Mouse (Mus musculus): ENCODE data around the gene Nfx1. TPM values are rescaled to one million over a fixed set of nuclear protein-coding genes. Genes with fewer than 3 reads are reported as not detected.

The Nfx1 gene
- polyA plus RNA-seq, 1 experiment from 2014 or later, result 90.2 TPM

GRCm38 (mm10) chr4:41021094-41021493 is 50.4 kb downstream of the Nfx1 start:
- no peaks in the 10 kb centered on the region for H3K9me3 ChIP-seq (replicated peaks)

GRCm38 (mm10) chr4:41026086-41026787 is 55.5 kb downstream of the Nfx1 start:
- 46% methylated on average over 8 of the region's 8 CpGs for WGBS
- no peaks in the 10 kb centered on the region for H3K4me1 ChIP-seq
- no peak overlapping the region for H3K27ac ChIP-seq (replicated peaks)
- H3K4me2 ChIP-seq (replicated peaks), result no peak overlapping the region
- H3K36me3 ChIP-seq, result peaks cover 50% of the 10 kb centered on the region
- H3K9me3 ChIP-seq (replicated peaks), result no peaks in the 10 kb centered on the region
- no peak for ATAC-seq (ENCODE audit: insufficient number of reproducible peaks, low FRiP score, low TSS enrichment, low read depth)
- H3K27me3 ChIP-seq, result no peaks in the 10 kb centered on the region
- no peak overlapping the region for H3K4me3 ChIP-seq (replicated peaks)
- H3K9ac ChIP-seq, result no peak overlapping the region

More at GRCm38 (mm10) chr4:41021094-41021493, 50.4 kb downstream of the Nfx1 start:
- Histone ChIP-seq H3K27me3 (no peaks in the 10 kb centered on the region), H3K27ac (replicated peaks) (no peak overlapping the region), H3K4me2 (replicated peaks) (no peak overlapping the region), H3K9ac (no peak overlapping the region), H3K36me3 (peaks cover 66% of the 10 kb centered on the region), H3K4me1 (no peaks in the 10 kb centered on the region), H3K4me3 (replicated peaks) (no peak overlapping the region)
- 90% methylated on average over 5 of the region's 5 CpGs for WGBS
- ATAC-seq (ENCODE audit: insufficient number of reproducible peaks, low FRiP score, low TSS enrichment, low read depth), result no peak

- Histone ChIP-seq H3K4me2 (replicated peaks) (no peak overlapping the region), H3K27ac (replicated peaks) (no peak overlapping the region), H3K4me3 (replicated peaks) (no peak overlapping the region), H3K36me3 (peaks cover 41% of the 10 kb centered on the region), H3K9ac (no peak overlapping the region), H3K9me3 (replicated peaks) (no peaks in the 10 kb centered on the region), H3K4me1 (no peaks in the 10 kb centered on the region), H3K27me3 (no peaks in the 10 kb centered on the region)
- WGBS, result 85% methylated on average over 3 of the region's 3 CpGs
- no peak for ATAC-seq (ENCODE audit: insufficient number of reproducible peaks, low FRiP score, low TSS enrichment, low read depth)
Measured at GRCm38 (mm10) chr4:41027872-41028271, 57.2 kb downstream of the Nfx1 start.

- no peak for ATAC-seq (ENCODE audit: insufficient number of reproducible peaks, low FRiP score, low TSS enrichment, low read depth)
- no peaks in the 10 kb centered on the region for H3K27me3 ChIP-seq
- no peak overlapping the region for H3K4me2 ChIP-seq (replicated peaks)
- no peaks in the 10 kb centered on the region for H3K9me3 ChIP-seq (replicated peaks)
- H3K27ac ChIP-seq (replicated peaks), result no peak overlapping the region
- H3K9ac ChIP-seq, result no peak overlapping the region
- peaks cover 39% of the 10 kb centered on the region for H3K36me3 ChIP-seq
- WGBS, result 86% methylated on average over 4 of the region's 4 CpGs
- H3K4me1 ChIP-seq, result no peaks in the 10 kb centered on the region
- H3K4me3 ChIP-seq (replicated peaks), result no peak overlapping the region
Measured at GRCm38 (mm10) chr4:41028272-41028671, 57.6 kb downstream of the Nfx1 start.

GRCm38 (mm10) chr4:41029372-41029771 is 58.7 kb downstream of the Nfx1 start:
- Histone ChIP-seq H3K4me2 (replicated peaks) (no peak overlapping the region), H3K36me3 (peaks cover 28% of the 10 kb centered on the region), H3K4me1 (no peaks in the 10 kb centered on the region), H3K9ac (no peak overlapping the region), H3K27me3 (no peaks in the 10 kb centered on the region), H3K9me3 (replicated peaks) (no peaks in the 10 kb centered on the region), H3K4me3 (replicated peaks) (no peak overlapping the region), H3K27ac (replicated peaks) (no peak overlapping the region)
- ATAC-seq (ENCODE audit: insufficient number of reproducible peaks, low FRiP score, low TSS enrichment, low read depth), result no peak
- WGBS, result 89% methylated on average over 5 of the region's 5 CpGs

GRCm38 (mm10) chr4:41031242-41031641 is 60.5 kb downstream of the Nfx1 start:
- Histone ChIP-seq H3K9me3 (replicated peaks) (no peaks in the 10 kb centered on the region), H3K4me3 (replicated peaks) (no peak overlapping the region), H3K4me2 (replicated peaks) (no peak overlapping the region), H3K27ac (replicated peaks) (no peak overlapping the region), H3K27me3 (no peaks in the 10 kb centered on the region), H3K36me3 (peaks cover 12% of the 10 kb centered on the region; the same call in 1 of the 2 replicates), H3K9ac (no peak overlapping the region), H3K4me1 (no peaks in the 10 kb centered on the region)
- 82% methylated on average over 3 of the region's 3 CpGs for WGBS
- no peak for ATAC-seq (ENCODE audit: insufficient number of reproducible peaks, low FRiP score, low TSS enrichment, low read depth)

- Histone ChIP-seq H3K4me1 (no peaks in the 10 kb centered on the region), H3K27ac (replicated peaks) (no peak overlapping the region), H3K4me3 (replicated peaks) (no peak overlapping the region), H3K4me2 (replicated peaks) (no peak overlapping the region), H3K9me3 (replicated peaks) (no peaks in the 10 kb centered on the region), H3K27me3 (no peaks in the 10 kb centered on the region), H3K9ac (no peak overlapping the region), H3K36me3 (no peaks in the 10 kb centered on the region)
- WGBS, result 58% methylated on average over 3 of the region's 3 CpGs
- ATAC-seq (ENCODE audit: insufficient number of reproducible peaks, low FRiP score, low TSS enrichment, low read depth), result no peak
Measured at GRCm38 (mm10) chr4:41037942-41038341, 67.2 kb downstream of the Nfx1 start.

- H3K4me2 ChIP-seq (replicated peaks), result no peak overlapping the region
- no peak for ATAC-seq (ENCODE audit: insufficient number of reproducible peaks, low FRiP score, low TSS enrichment, low read depth)
- WGBS, result 59% methylated on average over 7 of the region's 7 CpGs
Measured at GRCm38 (mm10) chr4:41040983-41041382, 70.3 kb downstream of the Nfx1 start.

GRCm38 (mm10) chr4:41042880-41043279 is 72.2 kb downstream of the Nfx1 start:
- H3K4me1 ChIP-seq, result no peaks in the 10 kb centered on the region
- H3K27ac ChIP-seq (replicated peaks), result no peak overlapping the region
- H3K36me3 ChIP-seq, result no peaks in the 10 kb centered on the region
- no peak overlapping the region for H3K4me3 ChIP-seq (replicated peaks)
- H3K27me3 ChIP-seq, result no peaks in the 10 kb centered on the region
- no peak for ATAC-seq (ENCODE audit: insufficient number of reproducible peaks, low FRiP score, low TSS enrichment, low read depth)
- 74% methylated on average over 12 of the region's 12 CpGs for WGBS
- H3K9me3 ChIP-seq (replicated peaks), result no peaks in the 10 kb centered on the region
- no peak overlapping the region for H3K4me2 ChIP-seq (replicated peaks)
- no peak overlapping the region for H3K9ac ChIP-seq

More at GRCm38 (mm10) chr4:41040983-41041382, 70.3 kb downstream of the Nfx1 start:
- H3K36me3 ChIP-seq, result no peaks in the 10 kb centered on the region
- no peaks in the 10 kb centered on the region for H3K9me3 ChIP-seq (replicated peaks)
- H3K4me1 ChIP-seq, result no peaks in the 10 kb centered on the region
- H3K27me3 ChIP-seq, result no peaks in the 10 kb centered on the region
- H3K9ac ChIP-seq, result no peak overlapping the region
- no peak overlapping the region for H3K4me3 ChIP-seq (replicated peaks)
- no peak overlapping the region for H3K27ac ChIP-seq (replicated peaks)

GRCm38 (mm10) chr4:41043961-41044360 is 73.3 kb downstream of the Nfx1 start:
- no peak overlapping the region for H3K27ac ChIP-seq (replicated peaks)
- no peaks in the 10 kb centered on the region for H3K36me3 ChIP-seq
- H3K4me2 ChIP-seq (replicated peaks), result no peak overlapping the region
- H3K4me1 ChIP-seq, result no peaks in the 10 kb centered on the region
- ATAC-seq (ENCODE audit: insufficient number of reproducible peaks, low FRiP score, low TSS enrichment, low read depth), result no peak
- no peaks in the 10 kb centered on the region for H3K9me3 ChIP-seq (replicated peaks)
- H3K27me3 ChIP-seq, result no peaks in the 10 kb centered on the region
- 72% methylated on average over 5 of the region's 5 CpGs for WGBS
- H3K4me3 ChIP-seq (replicated peaks), result no peak overlapping the region
- H3K9ac ChIP-seq, result no peak overlapping the region

- H3K27me3 ChIP-seq, result no peaks in the 10 kb centered on the region
- H3K9me3 ChIP-seq (replicated peaks), result no peaks in the 10 kb centered on the region
- no peak overlapping the region for H3K27ac ChIP-seq (replicated peaks)
- H3K4me2 ChIP-seq (replicated peaks), result no peak overlapping the region
- no peak overlapping the region for H3K4me3 ChIP-seq (replicated peaks)
- H3K36me3 ChIP-seq, result no peaks in the 10 kb centered on the region
- ATAC-seq (ENCODE audit: insufficient number of reproducible peaks, low FRiP score, low TSS enrichment, low read depth), result no peak
- 94% methylated on average over 3 of the region's 3 CpGs for WGBS
- H3K9ac ChIP-seq, result no peak overlapping the region
- no peaks in the 10 kb centered on the region for H3K4me1 ChIP-seq
Measured at GRCm38 (mm10) chr4:41045288-41045687, 74.6 kb downstream of the Nfx1 start.

GRCm38 (mm10) chr4:41046254-41046795 is 75.6 kb downstream of the Nfx1 start:
- H3K4me3 ChIP-seq (replicated peaks), result no peak overlapping the region
- H3K36me3 ChIP-seq, result no peaks in the 10 kb centered on the region
- peaks cover 5% of the 10 kb centered on the region for H3K4me1 ChIP-seq
- no peaks in the 10 kb centered on the region for H3K9me3 ChIP-seq (replicated peaks)
- ATAC-seq (ENCODE audit: insufficient number of reproducible peaks, low FRiP score, low TSS enrichment, low read depth), result no peak
- H3K27ac ChIP-seq (replicated peaks), result no peak overlapping the region
- 84% methylated on average over 13 of the region's 13 CpGs for WGBS
- H3K9ac ChIP-seq, result no peak overlapping the region
- no peak overlapping the region for H3K4me2 ChIP-seq (replicated peaks)
- H3K27me3 ChIP-seq, result no peaks in the 10 kb centered on the region

Measured in embryonic facial prominence, embryonic 15.5 days (tissue).